Mouse (Mus musculus): ENCODE data around the gene Lrp1. TPM values are rescaled to one million over a fixed set of nuclear protein-coding genes. Genes with fewer than 3 reads are reported as not detected.

The Lrp1 gene
- total RNA-seq, 2 experiments from 2014 or later: 85.0 to 105 TPM

- intact Hi-C loops (cut with DNase I): no loop called here
- DNase-seq: no peak
Measured at GRCm38 (mm10) chr10:127597311-127597901, 23.5 kb downstream of the Lrp1 start.

GRCm38 (mm10) chr10:127596321-127596941, 24.5 kb downstream of the Lrp1 start:
- peak in 1 of 2 experiments; percentile 52 for DNase-seq
- intact Hi-C loops (cut with DNase I): no loop called here

GRCm38 (mm10) chr10:127594930-127595715, 25.8 kb downstream of the Lrp1 start:
- no peak for DNase-seq
- intact Hi-C loops (cut with DNase I): no loop called here

GRCm38 (mm10) chr10:127594405-127594804, 26.5 kb downstream of the Lrp1 start:
- intact Hi-C loops (cut with DNase I): no loop called here
- DNase-seq: no peak

GRCm38 (mm10) chr10:127592850-127593249, 28.1 kb downstream of the Lrp1 start:
- intact Hi-C loops (cut with DNase I): no loop called here
- no peak for DNase-seq

GRCm38 (mm10) chr10:127592423-127592822, 28.5 kb downstream of the Lrp1 start:
- intact Hi-C loops (cut with DNase I): no loop called here
- DNase-seq: no peak

GRCm38 (mm10) chr10:127591514-127591913, 29.4 kb downstream of the Lrp1 start:
- DNase-seq: no peak
- intact Hi-C loops (cut with DNase I): no loop called here

GRCm38 (mm10) chr10:127590831-127591451, 30.0 kb downstream of the Lrp1 start:
- DNase-seq: no peak
- intact Hi-C loops (cut with DNase I): no loop called here

GRCm38 (mm10) chr10:127590256-127590655, 30.7 kb downstream of the Lrp1 start:
- no peak for DNase-seq
- intact Hi-C loops (cut with DNase I): no loop called here

- intact Hi-C loops (cut with DNase I): no loop called here
- no peak for DNase-seq
Measured at GRCm38 (mm10) chr10:127587776-127588175, 33.2 kb downstream of the Lrp1 start.

- intact Hi-C loops (cut with DNase I): no loop called here
- DNase-seq: no peak
Measured at GRCm38 (mm10) chr10:127586209-127586608, 34.7 kb downstream of the Lrp1 start.

GRCm38 (mm10) chr10:127585598-127585997, 35.4 kb downstream of the Lrp1 start:
- intact Hi-C loops (cut with DNase I): no loop called here
- no peak for DNase-seq

- DNase-seq: no peak
- intact Hi-C loops (cut with DNase I): no loop called here
Measured at GRCm38 (mm10) chr10:127583649-127584048, 37.3 kb downstream of the Lrp1 start.

GRCm38 (mm10) chr10:127581291-127581690, 39.7 kb downstream of the Lrp1 start:
- intact Hi-C loops (cut with DNase I): no loop called here
- DNase-seq: no peak

- DNase-seq: no peak
Measured at GRCm38 (mm10) chr10:127577982-127578381, 43.0 kb downstream of the Lrp1 start.

GRCm38 (mm10) chr10:127577156-127577555, 43.8 kb downstream of the Lrp1 start:
- intact Hi-C loops (cut with DNase I): loop anchor here (2.0 to 10.0 kb wide), 2 partner anchors 42 to 358 kb away; no protein-coding TSS in a partner anchor
- no peak for DNase-seq

More at GRCm38 (mm10) chr10:127577982-127578381, 43.0 kb downstream of the Lrp1 start:
- intact Hi-C loops (cut with DNase I): loop anchor here (2.0 to 10.0 kb wide), 2 partner anchors 41 to 357 kb away; no protein-coding TSS in a partner anchor

- peak; percentile 75 to 83 for DNase-seq
- intact Hi-C loops (cut with DNase I): loop anchor here (2.0 to 10.0 kb wide), 2 partner anchors 42 to 358 kb away; no protein-coding TSS in a partner anchor
Measured at GRCm38 (mm10) chr10:127576381-127576961, 44.5 kb downstream of the Lrp1 start.

GRCm38 (mm10) chr10:127575741-127576140, 45.2 kb downstream of the Lrp1 start:
- no peak for DNase-seq
- intact Hi-C loops (cut with DNase I): loop anchor here (2.0 to 10.0 kb wide), 2 partner anchors 43 to 359 kb away; no protein-coding TSS in a partner anchor

- intact Hi-C loops (cut with DNase I): loop anchor here (5.0 to 10.0 kb wide), 2 partner anchors 105 to 363 kb away; no protein-coding TSS in a partner anchor
- no peak for DNase-seq
Measured at GRCm38 (mm10) chr10:127572281-127572680, 48.7 kb downstream of the Lrp1 start.

Measured in heart, postnatal 14 days (tissue).